Mouse (Mus musculus) myocyte (in vitro differentiated cells): ENCODE measurements around the gene Amacr. TPM values are rescaled to one million over a fixed set of nuclear protein-coding genes. Genes with fewer than 3 reads are reported as not detected.

Source experiments
- H3K27me3 ChIP-seq: one replicate; pipeline ENCODE4 v1.6.1; 2011; ENCODE audit not compliant: control insufficient read depth, insufficient read depth, insufficient read length
- H3K36me3 ChIP-seq: one replicate; pipeline ENCODE4 v1.6.1; 2011; ENCODE audit not compliant: control insufficient read depth, insufficient read depth
- H3K4me2 ChIP-seq: one replicate; pipeline ENCODE4 v1.6.1; 2011; ENCODE audit warnings: low read depth, control low read depth
- H3K4me3 ChIP-seq: one replicate; pipeline ENCODE4 v1.5.1; 2011; ENCODE audit warnings: mild to moderate bottlenecking, control low read depth, moderate library complexity
- H3K79me2 ChIP-seq: one replicate; pipeline ENCODE4 v1.6.1; 2011; ENCODE audit not compliant: control insufficient read depth, insufficient read depth
- H3ac ChIP-seq: one replicate; pipeline ENCODE4 v1.6.1; 2011; ENCODE audit not compliant: control insufficient read depth, insufficient read length
- CEBPB ChIP-seq: IDR thresholded peaks from 2 replicates; pipeline ENCODE4 v1.6.1; 2011; ENCODE audit warnings: mild to moderate bottlenecking, moderate library complexity; ENCODE audit not compliant: poor library complexity, insufficient read depth, severe bottlenecking
- E2F4 ChIP-seq: IDR thresholded peaks from one replicate; pipeline ENCODE4 v1.6.1; 2011; ENCODE audit warnings: mild to moderate bottlenecking, control low read depth, moderate library complexity; ENCODE audit not compliant: insufficient read depth
- MAX ChIP-seq: IDR thresholded peaks from one replicate; pipeline ENCODE4 v1.6.1; 2011; ENCODE audit warnings: low read depth, mild to moderate bottlenecking, control low read depth
- MYOD1 ChIP-seq, 3 experiments: IDR thresholded peaks; one replicate each; pipeline ENCODE4 v1.6.1; 2011; ENCODE audit warnings: control low read depth in 2 of 3, low read depth in 2 of 3, mild to moderate bottlenecking in 2 of 3, moderate library complexity in 1 of 3; ENCODE audit not compliant: insufficient read length in 2 of 3, control insufficient read depth in 1 of 3
- MYOG ChIP-seq, 3 experiments: IDR thresholded peaks; one replicate each; pipeline ENCODE4 v1.6.1; 2011; ENCODE audit warnings: control low read depth in 2 of 3, low read depth in 2 of 3, mild to moderate bottlenecking in 2 of 3; ENCODE audit not compliant: insufficient read length in 2 of 3, control insufficient read depth in 1 of 3, insufficient read depth in 1 of 3
- POLR2A ChIP-seq: IDR thresholded peaks from one replicate; pipeline ENCODE4 v1.6.1; 2011; ENCODE audit warnings: low read depth, mild to moderate bottlenecking, control low read depth, moderate library complexity; ENCODE audit not compliant: insufficient read length
- POLR2AphosphoS2 ChIP-seq: IDR thresholded peaks from one replicate; pipeline ENCODE4 v1.6.1; 2011; ENCODE audit warnings: low read depth, control low read depth; ENCODE audit not compliant: insufficient read length
- REST ChIP-seq: IDR thresholded peaks from one replicate; pipeline ENCODE4 v1.6.1; 2011; ENCODE audit warnings: mild to moderate bottlenecking, control low read depth, moderate library complexity; ENCODE audit not compliant: insufficient read depth, insufficient read length
- SRF ChIP-seq: IDR thresholded peaks from one replicate; pipeline ENCODE4 v1.6.1; 2011; ENCODE audit warnings: low read depth; ENCODE audit not compliant: control insufficient read depth, insufficient read length
- TCF12 ChIP-seq: IDR thresholded peaks from one replicate; pipeline ENCODE4 v1.6.1; 2011; ENCODE audit warnings: mild to moderate bottlenecking, control low read depth; ENCODE audit not compliant: poor library complexity, insufficient read depth, severe bottlenecking
- TCF3 ChIP-seq: IDR thresholded peaks from one replicate; pipeline ENCODE4 v1.6.1; 2011; ENCODE audit warnings: low read depth, control low read depth; ENCODE audit not compliant: insufficient read length
- USF1 ChIP-seq: IDR thresholded peaks from one replicate; pipeline ENCODE4 v1.6.1; 2011; ENCODE audit warnings: low read depth, mild to moderate bottlenecking, control low read depth, moderate library complexity
- polyA plus RNA-seq: library from polyadenylated mRNA; unstranded; fragments of >200 nt; fragmentation: generic; extraction: Trizol; gene quantifications from one replicate; pipeline ENCODE4 v1.2.1, GENCODE M21; 2012; ENCODE audit warnings: missing spikeins

The Amacr gene
- polyA plus RNA-seq, 1 experiment, result 61.7 TPM

DNA sequence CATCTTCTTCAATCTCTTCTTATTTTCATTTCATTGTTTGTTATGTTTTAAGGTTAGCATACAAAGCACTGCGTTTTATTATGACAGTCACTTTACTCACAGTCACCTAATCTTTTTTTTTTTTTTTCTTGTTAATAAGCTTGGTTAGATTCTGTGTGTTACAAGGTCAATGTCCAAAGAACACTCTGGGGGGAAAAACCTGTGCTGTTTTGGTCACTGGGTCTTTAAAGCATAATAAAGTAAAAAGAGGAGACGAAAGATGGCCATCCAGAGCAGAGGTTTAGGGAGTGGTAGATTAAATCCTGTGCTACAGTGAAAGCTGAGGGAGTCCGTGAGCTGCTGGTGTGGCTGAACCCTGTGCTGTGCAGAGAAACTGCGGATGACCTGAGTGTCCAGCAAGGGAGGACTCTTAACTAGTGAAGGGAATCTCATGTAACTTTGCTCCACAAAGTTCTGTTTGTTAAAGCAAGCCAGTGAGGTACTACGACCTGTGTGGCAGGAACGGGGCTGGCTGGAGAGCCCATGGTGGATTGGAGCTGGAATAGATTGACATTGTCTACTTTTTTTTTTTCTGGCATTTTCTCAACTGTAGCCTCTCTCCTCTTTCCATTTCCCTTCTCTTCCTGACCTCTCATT, 27.1 kb upstream of the Amacr start:
- peak overlapping the region; percentile 10 for H3K4me3 ChIP-seq
- no peaks in the 10 kb centered on the region for H3K36me3 ChIP-seq
- no peak for TF ChIP-seq E2F4
- TF ChIP-seq MYOD1 (IDR thresholded peaks at IDR 0.05; ENCODE audit: control insufficient read depth in 1 of 3, insufficient read length in 2 of 3, low read depth in 2 of 3), result no peak
- no peak for TF ChIP-seq TCF3
- no peak for TF ChIP-seq MAX
- TF ChIP-seq POLR2A, result no peak
- TF ChIP-seq MYOG (IDR thresholded peaks at IDR 0.05; ENCODE audit: control insufficient read depth in 1 of 3, insufficient read depth in 1 of 3, insufficient read length in 2 of 3, low read depth in 2 of 3), result no peak
- TF ChIP-seq CEBPB, result no peak
- no peak for TF ChIP-seq REST
- TF ChIP-seq POLR2AphosphoS2, result no peak
- H3K27me3 ChIP-seq, result no peaks in the 10 kb centered on the region
- no peaks in the 10 kb centered on the region for H3K79me2 ChIP-seq
- H3ac ChIP-seq, result no peak overlapping the region
- H3K4me2 ChIP-seq, result peak overlapping the region; percentile 33

DNA sequence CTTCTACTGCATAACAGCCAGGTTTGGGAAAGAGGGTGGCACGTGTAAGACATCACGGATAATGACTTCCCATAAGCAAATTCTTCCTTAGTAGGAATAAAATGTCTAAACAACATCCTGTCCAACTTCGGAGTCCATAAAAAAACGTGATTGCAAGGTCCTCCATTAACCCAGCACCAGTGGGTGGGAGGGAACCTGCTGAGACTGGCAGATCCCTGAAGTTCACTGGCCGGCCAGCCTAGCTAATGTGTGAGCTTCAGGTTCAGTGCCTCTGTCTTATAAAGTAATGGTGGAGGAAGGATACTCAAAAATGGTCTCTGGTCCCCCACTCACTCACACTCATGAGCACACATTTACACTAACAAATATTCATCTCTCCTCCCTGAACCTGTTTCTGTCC, 26.4 kb upstream of the Amacr start:
- Histone ChIP-seq H3K4me2 (no peak overlapping the region), H3ac (no peak overlapping the region), H3K4me3 (no peak overlapping the region), H3K79me2 (no peaks in the 10 kb centered on the region), H3K27me3 (no peaks in the 10 kb centered on the region), H3K36me3 (no peaks in the 10 kb centered on the region)
- TF ChIP-seq CEBPB, result no peak

DNA sequence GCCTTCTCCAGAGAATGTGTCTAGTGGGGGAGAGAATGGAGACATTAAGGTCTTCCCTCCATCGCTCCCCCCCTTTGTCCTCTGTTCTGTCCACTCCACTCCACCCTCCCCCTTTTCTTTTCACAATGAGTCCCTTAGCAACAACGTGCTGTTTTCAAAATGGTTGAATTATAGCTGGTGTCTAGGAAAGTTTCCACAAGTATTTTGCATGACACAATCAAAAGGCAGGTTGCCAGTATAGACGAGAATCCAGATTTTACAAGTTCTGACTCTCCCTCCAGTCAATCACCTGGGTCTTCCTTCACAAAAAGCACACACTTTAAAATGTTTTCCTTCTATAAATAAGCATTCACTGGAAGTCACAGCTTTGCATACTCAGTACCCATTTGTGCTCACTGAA, 24.9 kb upstream of the Amacr start:
- TF ChIP-seq TCF12 (no peak), SRF (no peak), POLR2AphosphoS2 (no peak), REST (no peak), CEBPB (no peak), USF1 (no peak), POLR2A (no peak), TCF3 (no peak), MYOD1 (IDR thresholded peaks at IDR 0.05; ENCODE audit: control insufficient read depth in 1 of 3, insufficient read length in 2 of 3, low read depth in 2 of 3) (no peak), E2F4 (no peak), MYOG (IDR thresholded peaks at IDR 0.05; ENCODE audit: control insufficient read depth in 1 of 3, insufficient read depth in 1 of 3, insufficient read length in 2 of 3, low read depth in 2 of 3) (no peak), MAX (no peak)
- Histone ChIP-seq H3K4me3 (no peak overlapping the region), H3ac (no peak overlapping the region), H3K79me2 (no peaks in the 10 kb centered on the region), H3K4me2 (no peak overlapping the region), H3K27me3 (no peaks in the 10 kb centered on the region), H3K36me3 (no peaks in the 10 kb centered on the region)

- no peak overlapping the region for H3ac ChIP-seq
Observed at GRCm38 (mm10) chr15:10959277-10960026, 22.1 kb upstream of the Amacr start.

DNA sequence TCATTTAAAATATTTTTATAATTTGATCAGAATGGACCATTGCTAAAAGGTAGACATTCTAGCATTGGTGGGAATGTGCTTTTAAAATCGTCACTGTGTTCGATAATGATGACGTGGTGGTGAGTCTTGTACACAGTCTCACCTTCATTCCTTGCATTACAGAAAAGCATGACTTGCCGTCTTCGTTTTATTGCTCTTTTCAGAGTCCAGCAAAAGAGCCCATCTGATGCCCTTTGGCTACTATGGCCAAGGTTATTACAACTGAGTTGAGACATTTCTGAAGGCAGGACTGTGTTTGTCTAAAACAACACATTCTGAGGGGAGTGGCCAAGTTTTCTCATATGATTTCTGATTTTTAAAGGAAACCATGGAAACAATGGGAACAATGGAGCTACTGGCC, 21.3 kb upstream of the Amacr start:
- Histone ChIP-seq H3ac (no peak overlapping the region), H3K79me2 (no peaks in the 10 kb centered on the region), H3K4me2 (no peak overlapping the region), H3K36me3 (no peaks in the 10 kb centered on the region), H3K27me3 (no peaks in the 10 kb centered on the region), H3K4me3 (no peak overlapping the region)
- TF ChIP-seq MAX (no peak), REST (no peak), SRF (no peak), MYOD1 (IDR thresholded peaks at IDR 0.05; ENCODE audit: control insufficient read depth in 1 of 3, insufficient read length in 2 of 3, low read depth in 2 of 3) (no peak), POLR2A (no peak), CEBPB (no peak), MYOG (IDR thresholded peaks at IDR 0.05; ENCODE audit: control insufficient read depth in 1 of 3, insufficient read depth in 1 of 3, insufficient read length in 2 of 3, low read depth in 2 of 3) (no peak), POLR2AphosphoS2 (no peak), USF1 (no peak), TCF3 (no peak), TCF12 (no peak), E2F4 (no peak)

More at GRCm38 (mm10) chr15:10959277-10960026, 22.1 kb upstream of the Amacr start:
- Histone ChIP-seq H3K79me2 (no peaks in the 10 kb centered on the region), H3K27me3 (no peaks in the 10 kb centered on the region), H3K4me2 (no peak overlapping the region), H3K4me3 (no peak overlapping the region), H3K36me3 (no peaks in the 10 kb centered on the region)
- TF ChIP-seq TCF3 (no peak), E2F4 (no peak), USF1 (no peak), MAX (no peak), CEBPB (no peak)
